In the genomic region with DNA sequence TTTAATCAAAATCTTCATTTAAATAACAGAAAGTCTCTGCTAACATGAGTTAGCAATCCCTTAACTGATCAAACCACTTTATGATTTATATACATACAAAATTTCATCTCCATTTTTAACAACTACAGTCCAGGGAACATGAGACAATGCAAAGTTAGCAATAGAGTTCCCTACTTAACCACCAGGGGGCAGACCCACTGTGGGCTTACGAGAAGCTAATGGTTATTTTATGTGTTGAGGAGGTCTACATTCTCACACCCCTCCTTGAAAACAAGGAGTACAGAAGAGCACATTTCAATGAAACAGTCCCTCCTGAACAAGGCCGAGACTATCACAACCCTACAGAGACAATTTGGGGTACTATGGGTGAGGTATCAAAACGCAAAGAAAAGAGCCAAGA, we compare ENCODE assay signal across 8 mouse cellular contexts. TPM values are rescaled to one million over a fixed set of nuclear protein-coding genes. Genes with fewer than 3 reads are reported as not detected.
A peak's percentile ranks its signal among the peaks of the same experiment; 100 is the strongest.
DNase-seq lines count a peak whose midpoint lies in the region; ATAC-seq and TF ChIP-seq lines count a peak whose summit lies in the region.

No protein-coding gene starts in this region.

- intact Hi-C loops in left cerebral cortex, postnatal 14 days (cut with DNase I) = loop anchor here (10.0 kb wide), 3 partner anchors 248 to 932 kb away; a partner anchor contains a TSS

- no peaks in the 10 kb centered on the region for H3K27me3 ChIP-seq in midbrain, embryonic 11.5 days (ENCODE audit: control insufficient read depth, insufficient read depth, low read length)
- H3K27me3 ChIP-seq in midbrain, embryonic 15.5 days (replicated peaks) = no peaks in the 10 kb centered on the region
- no peaks in the 10 kb centered on the region for H3K27me3 ChIP-seq in forebrain, postnatal 0 days (ENCODE audit: insufficient read depth, low read length)

- WGBS in midbrain, embryonic 11.5 days = 46% methylated on average over 3 of the region's 3 CpGs
- 47% methylated on average over 3 of the region's 3 CpGs for WGBS in midbrain, embryonic 15.5 days
- 47% methylated on average over 3 of the region's 3 CpGs for WGBS in forebrain, postnatal 0 days

- TF ChIP-seq CTCF in forebrain, postnatal 0 days (IDR thresholded peaks at IDR 0.05; ENCODE audit: low read depth) = peak; percentile 86

- H3K4me3 ChIP-seq in midbrain, embryonic 11.5 days (ENCODE audit: low read depth, low read length) = no peak overlapping the region
- no peak overlapping the region for H3K4me3 ChIP-seq in midbrain, embryonic 15.5 days
- no peak overlapping the region for H3K4me3 ChIP-seq in forebrain, postnatal 0 days (ENCODE audit: low read depth, low read length)

- DNase-seq in adrenal gland, adult 18-20 months (ENCODE audit: low spot score in 2 of 2) = peak; percentile 29 to 33
- DNase-seq in adrenal gland, postnatal 4 days (ENCODE audit: low spot score in 2 of 2) = no peak
- DNase-seq in midbrain, embryonic 11.5 days (ENCODE audit: low spot score, missing footprints) = peak; percentile 93
- peak; percentile 53 for DNase-seq in c-Kit-positive CD71-negative TER-119-negative erythroid progenitor cells, embryonic 14.5 days (ENCODE audit: low read depth)
- DNase-seq in forebrain, postnatal 0 days = peak; percentile 66
- DNase-seq in left cerebral cortex, postnatal 14 days (ENCODE audit: low spot score in 2 of 2) = peak; percentile 52 to 62
- peak; percentile 49 for DNase-seq in right cerebral cortex, postnatal 14 days

- H3K9me3 ChIP-seq in midbrain, embryonic 11.5 days (ENCODE audit: control insufficient read depth, low read length) = no peaks in the 10 kb centered on the region
- no peaks in the 10 kb centered on the region for H3K9me3 ChIP-seq in midbrain, embryonic 15.5 days
- no peaks in the 10 kb centered on the region for H3K9me3 ChIP-seq in forebrain, postnatal 0 days (ENCODE audit: low read length)

- no peak overlapping the region for H3K4me2 ChIP-seq in midbrain, embryonic 11.5 days
- no peak overlapping the region for H3K4me2 ChIP-seq in midbrain, embryonic 15.5 days
- no peak overlapping the region for H3K4me2 ChIP-seq in forebrain, postnatal 0 days (ENCODE audit: low read depth)

- peak; percentile 40; the same call in 1 of the 2 replicates for ATAC-seq in midbrain, embryonic 11.5 days (ENCODE audit: low FRiP score)
- no peak for ATAC-seq in midbrain, embryonic 15.5 days (replicated peaks)
- ATAC-seq in forebrain, postnatal 0 days = 0 out of 2 replicates have a peak, but pooled peaks have one; percentile 34

- no peaks in the 10 kb centered on the region for H3K36me3 ChIP-seq in midbrain, embryonic 11.5 days (ENCODE audit: control insufficient read depth, insufficient read depth, low read length)
- no peaks in the 10 kb centered on the region for H3K36me3 ChIP-seq in midbrain, embryonic 15.5 days (replicated peaks)
- 0 out of 2 replicates have a peak, but pooled peaks cover 4% of the 10 kb centered on the region for H3K36me3 ChIP-seq in forebrain, postnatal 0 days (ENCODE audit: insufficient read depth)

- H3K9ac ChIP-seq in midbrain, embryonic 11.5 days (ENCODE audit: low read length) = no peak overlapping the region
- no peak overlapping the region for H3K9ac ChIP-seq in midbrain, embryonic 15.5 days
- no peak overlapping the region for H3K9ac ChIP-seq in forebrain, postnatal 0 days

- no peaks in the 10 kb centered on the region for H3K4me1 ChIP-seq in midbrain, embryonic 11.5 days (ENCODE audit: control insufficient read depth, insufficient read depth, low read length)
- H3K4me1 ChIP-seq in midbrain, embryonic 15.5 days = peaks cover 3% of the 10 kb centered on the region; the same call in 1 of the 2 replicates
- H3K4me1 ChIP-seq in forebrain, postnatal 0 days (ENCODE audit: insufficient read depth) = no peaks in the 10 kb centered on the region

- no peak overlapping the region for H3K27ac ChIP-seq in midbrain, embryonic 11.5 days (ENCODE audit: low read depth, low read length)
- H3K27ac ChIP-seq in midbrain, embryonic 15.5 days = no peak overlapping the region
- H3K27ac ChIP-seq in forebrain, postnatal 0 days (ENCODE audit: low read depth, low read length) = no peak overlapping the region

RNA-seq across cellular contexts. Expression of a gene that starts 9.0 kb away (rescaled TPM):
- total RNA-seq in adrenal gland, adult 18-20 months (2021) = under 1 TPM; 0.48 to 0.73 TPM
- under 1 TPM in 1 of 2 experiments, not detected in 1; 0.45 TPM for total RNA-seq in adrenal gland, postnatal 4 days (2021)
- 1.1 and 1.4 TPM in 2 replicates for polyA plus RNA-seq in midbrain, embryonic 11.5 days (2014; fragmentation: Nextera tagmentation; extraction: Ambion mirVana)
- polyA plus RNA-seq in midbrain, embryonic 15.5 days (2015; fragmentation: Nextera tagmentation; extraction: Ambion mirVana) = 0.86 and 1.2 TPM in 2 replicates
- total RNA-seq in forebrain, postnatal 0 days (2014; rRNA removed) = 0.38 and 0.67 TPM in 2 replicates
- 0.18 and 0.40 TPM in 2 replicates for polyA plus RNA-seq in forebrain, postnatal 0 days (2015; fragmentation: Nextera tagmentation; extraction: Ambion mirVana)
- 1 to 10 TPM; 1.8 to 2.8 TPM for total RNA-seq in left cerebral cortex, postnatal 14 days (2021)

RNA-seq across cellular contexts. Expression of a gene that starts 33.2 kb away (rescaled TPM):
- total RNA-seq in adrenal gland, adult 18-20 months (2021) = 1 to 10 TPM; 8.2 to 8.6 TPM
- 10 to 100 TPM; 17.5 to 17.7 TPM for total RNA-seq in adrenal gland, postnatal 4 days (2021)
- polyA plus RNA-seq in midbrain, embryonic 11.5 days (2014; fragmentation: Nextera tagmentation; extraction: Ambion mirVana) = 3.8 and 4.4 TPM in 2 replicates
- 4.9 and 6.6 TPM in 2 replicates for polyA plus RNA-seq in midbrain, embryonic 15.5 days (2015; fragmentation: Nextera tagmentation; extraction: Ambion mirVana)
- 12.7 and 18.2 TPM in 2 replicates for total RNA-seq in forebrain, postnatal 0 days (2014; rRNA removed)
- 4.9 and 6.9 TPM in 2 replicates for polyA plus RNA-seq in forebrain, postnatal 0 days (2015; fragmentation: Nextera tagmentation; extraction: Ambion mirVana)
- total RNA-seq in left cerebral cortex, postnatal 14 days (2021) = 10 to 100 TPM; 16.0 to 17.0 TPM

Comparison
In these comparisons a context has a peak if more than half of its experiments do, and no peak if none do; other contexts are left out.
1. DNase-seq: peak in adrenal gland, adult 18-20 months (2 of 2), midbrain, embryonic 11.5 days (single experiment), c-Kit-positive CD71-negative TER-119-negative erythroid progenitor cells, embryonic 14.5 days (single experiment), forebrain, postnatal 0 days (single experiment), left cerebral cortex, postnatal 14 days (2 of 2) and right cerebral cortex, postnatal 14 days (single experiment); none in adrenal gland, postnatal 4 days (0 of 2).